ENCODE assay signal across 20 mouse cellular contexts in genomic region chr12:117554612-117555063, GRCm38 (mm10). TPM values are rescaled to one million over a fixed set of nuclear protein-coding genes. Genes with fewer than 3 reads are reported as not detected.
DNase-seq lines count a peak whose midpoint lies in the region; ATAC-seq and TF ChIP-seq lines count a peak whose summit lies in the region.
"Had no signal": no experiment of that assay in that cellular context is flagged by ENCODE, and none has a peak within 500 bp of the region (broad histone marks: within the 10 kb centered on the region; RNA-seq: fewer than 3 reads in every experiment).

No protein-coding gene starts in this region.

- H3K9ac ChIP-seq in intestine, embryonic 16.5 days (ENCODE audit: low read depth, low read length), result no peak overlapping the region
- H3K9ac ChIP-seq in liver, postnatal 0 days (replicated peaks), result no peak overlapping the region
- H3K9ac ChIP-seq in hindbrain, embryonic 14.5 days, result no peak overlapping the region
- H3K9ac ChIP-seq: embryonic facial prominence, embryonic 13.5 days; hindbrain, embryonic 13.5 days; lung, embryonic 15.5 days; midbrain, embryonic 12.5 days; neural tube, embryonic 13.5 days had no signal

- no peaks in the 10 kb centered on the region for H3K36me3 ChIP-seq in intestine, embryonic 16.5 days (ENCODE audit: control insufficient read depth, insufficient read depth, low read length)
- no peaks in the 10 kb centered on the region for H3K36me3 ChIP-seq in liver, postnatal 0 days (replicated peaks; ENCODE audit: insufficient read depth, low read length)
- H3K36me3 ChIP-seq in hindbrain, embryonic 14.5 days (replicated peaks; ENCODE audit: control insufficient read depth, insufficient read depth), result no peaks in the 10 kb centered on the region
- H3K36me3 ChIP-seq: embryonic facial prominence, embryonic 13.5 days; heart, embryonic 10.5 days; hindbrain, embryonic 13.5 days; lung, embryonic 15.5 days; midbrain, embryonic 12.5 days; neural tube, embryonic 13.5 days had no signal

- DNase-seq in lung, postnatal 36 days, result peak; percentile 33
- DNase-seq in lung, postnatal 10 days, result no peak
- no peak for DNase-seq in liver, postnatal 0 days
- DNase-seq in left cerebral cortex, adult 11 months (ENCODE audit: low spot score), result no peak
- no peak for DNase-seq in hindbrain, embryonic 14.5 days (ENCODE audit: low spot score)
- DNase-seq in gastrocnemius, adult 2 months, result no peak
- DNase-seq: cerebellum, adult 9-10 months; heart, postnatal 10 days; kidney, adult 8-10 months; kidney, postnatal 36 days; layer of hippocampus, adult 9-11 months; right cerebral cortex, postnatal 25 days had no signal

- H3K4me1 ChIP-seq in intestine, embryonic 16.5 days (ENCODE audit: control insufficient read depth, insufficient read depth, low read length), result no peaks in the 10 kb centered on the region; the same call in 1 of the 2 replicates
- H3K4me1 ChIP-seq in liver, postnatal 0 days (ENCODE audit: insufficient read depth), result peaks cover 8% of the 10 kb centered on the region
- H3K4me1 ChIP-seq in hindbrain, embryonic 14.5 days (replicated peaks; ENCODE audit: control insufficient read depth, insufficient read depth, low read length), result 0 out of 2 replicates have a peak, but pooled peaks cover 3% of the 10 kb centered on the region
- H3K4me1 ChIP-seq: embryonic facial prominence, embryonic 13.5 days; heart, embryonic 10.5 days; hindbrain, embryonic 13.5 days; lung, embryonic 15.5 days; midbrain, embryonic 12.5 days; neural tube, embryonic 13.5 days had no signal

- ATAC-seq in intestine, embryonic 16.5 days, result peak; percentile 98
- peak; percentile 95 for ATAC-seq in liver, postnatal 0 days
- no peak for ATAC-seq in hindbrain, embryonic 14.5 days (ENCODE audit: low FRiP score)

- TF ChIP-seq EP300 in liver, postnatal 0 days (IDR thresholded peaks at IDR 0.05; ENCODE audit: low read depth), result no peak

- peak overlapping the region; percentile 79 for H3K27ac ChIP-seq in intestine, embryonic 16.5 days (ENCODE audit: low read length)
- no peak overlapping the region for H3K27ac ChIP-seq in liver, postnatal 0 days (ENCODE audit: low read depth)
- no peak overlapping the region for H3K27ac ChIP-seq in hindbrain, embryonic 14.5 days
- H3K27ac ChIP-seq in gastrocnemius, adult 2 months, result no peak overlapping the region
- H3K27ac ChIP-seq: embryonic facial prominence, embryonic 13.5 days; heart, embryonic 10.5 days; hindbrain, embryonic 13.5 days; lung, embryonic 15.5 days; midbrain, embryonic 12.5 days; neural tube, embryonic 13.5 days had no signal

- 64% methylated on average over 1 of the region's 1 CpGs for WGBS in intestine, embryonic 16.5 days
- WGBS in liver, postnatal 0 days (ENCODE audit: insufficient replicate concordance), result 65% methylated on average over 1 of the region's 1 CpGs
- WGBS in hindbrain, embryonic 14.5 days, result 100% methylated on average over 1 of the region's 1 CpGs

- intact Hi-C loops in gastrocnemius, adult 2 months (cut with DNase I), result no loop called here

- no peak overlapping the region for H3K4me3 ChIP-seq in intestine, embryonic 16.5 days (ENCODE audit: low read length)
- no peak overlapping the region for H3K4me3 ChIP-seq in liver, postnatal 0 days (ENCODE audit: low read depth, low read length)
- no peak overlapping the region for H3K4me3 ChIP-seq in hindbrain, embryonic 14.5 days (replicated peaks; ENCODE audit: low read length)
- no peak overlapping the region for H3K4me3 ChIP-seq in gastrocnemius, adult 2 months
- H3K4me3 ChIP-seq: embryonic facial prominence, embryonic 13.5 days; heart, embryonic 10.5 days; hindbrain, embryonic 13.5 days; lung, embryonic 15.5 days; midbrain, embryonic 12.5 days; neural tube, embryonic 13.5 days had no signal

- peak overlapping the region; percentile 28; the same call in 1 of the 2 replicates for H3K4me2 ChIP-seq in intestine, embryonic 16.5 days (ENCODE audit: low read depth, low read length)
- H3K4me2 ChIP-seq in liver, postnatal 0 days (ENCODE audit: low read depth, low read length), result no peak overlapping the region; the same call in 1 of the 2 replicates
- no peak overlapping the region for H3K4me2 ChIP-seq in hindbrain, embryonic 14.5 days (replicated peaks)
- H3K4me2 ChIP-seq: embryonic facial prominence, embryonic 13.5 days; hindbrain, embryonic 13.5 days; lung, embryonic 15.5 days; midbrain, embryonic 12.5 days; neural tube, embryonic 13.5 days had no signal

- H3K27me3 ChIP-seq in intestine, embryonic 16.5 days (replicated peaks; ENCODE audit: control insufficient read depth, insufficient read depth, low read length), result no peaks in the 10 kb centered on the region
- peaks cover 28% of the 10 kb centered on the region for H3K27me3 ChIP-seq in liver, postnatal 0 days (ENCODE audit: insufficient read depth, low read length)
- H3K27me3 ChIP-seq in hindbrain, embryonic 14.5 days (ENCODE audit: control insufficient read depth, insufficient read depth, low read length), result no peaks in the 10 kb centered on the region
- H3K27me3 ChIP-seq: embryonic facial prominence, embryonic 13.5 days; hindbrain, embryonic 13.5 days; lung, embryonic 15.5 days; midbrain, embryonic 12.5 days; neural tube, embryonic 13.5 days had no signal

- H3K9me3 ChIP-seq in intestine, embryonic 16.5 days (ENCODE audit: control insufficient read depth, low read length), result no peaks in the 10 kb centered on the region
- H3K9me3 ChIP-seq in liver, postnatal 0 days (ENCODE audit: low read length), result no peaks in the 10 kb centered on the region
- no peaks in the 10 kb centered on the region for H3K9me3 ChIP-seq in hindbrain, embryonic 14.5 days (ENCODE audit: control insufficient read depth, low read length)
- H3K9me3 ChIP-seq: embryonic facial prominence, embryonic 13.5 days; heart, embryonic 10.5 days; hindbrain, embryonic 13.5 days; lung, embryonic 15.5 days; midbrain, embryonic 12.5 days; neural tube, embryonic 13.5 days had no signal

- no peak for TF ChIP-seq CTCF in liver, postnatal 0 days (IDR thresholded peaks at IDR 0.05; ENCODE audit: low read depth)
- TF ChIP-seq CTCF in gastrocnemius, adult 2 months (IDR thresholded peaks at IDR 0.05), result no peak

RNA-seq across cellular contexts. Expression of gene Rapgef5, which starts 38.4 kb away (rescaled TPM):
- polyA plus RNA-seq in intestine, embryonic 16.5 days (2015; fragmentation: Nextera tagmentation; extraction: Ambion mirVana), result 5.2 and 6.9 TPM in 2 replicates
- 2.1 and 2.2 TPM in 2 replicates for polyA plus RNA-seq in liver, postnatal 0 days (2015; fragmentation: Nextera tagmentation; extraction: Ambion mirVana)
- 38.3 and 45.8 TPM in 2 replicates for polyA plus RNA-seq in hindbrain, embryonic 14.5 days (2014; fragmentation: Nextera tagmentation; extraction: Ambion mirVana)
- 1 to 10 TPM; 4.1 to 5.4 TPM for total RNA-seq in gastrocnemius, adult 2 months (2021)
- total RNA-seq: MEL had no signal
